Mouse (Mus musculus) layer of hippocampus, adult 18-20 months (tissue): ENCODE measurements around the gene 4930470P17Rik. TPM values are rescaled to one million over a fixed set of nuclear protein-coding genes. Genes with fewer than 3 reads are reported as not detected.
"Not testable (repeated sequence)": the region's sequence is repeated elsewhere in the genome, so short reads cannot be mapped to it uniquely, and the experiment has no call there.

Experiments
- DNase-seq, 2 experiments: peaks; one replicate each; pipeline ENCODE4 v3.0.0; 2022; ENCODE audit warnings: low spot score in 2 of 2
- long read RNA-seq: library from polyadenylated mRNA; stranded (forward); transcript quantifications from one replicate; pipeline ENCODE4 v2.0.0, GENCODE M21; 2021
- total RNA-seq, 2 experiments: library from RNA; stranded (reverse); gene quantifications; 2 replicates each; pipeline ENCODE4 v1.2.3; 2021

The 4930470P17Rik gene
- not detected for total RNA-seq
- long read RNA-seq = 0 reads

- no peak for DNase-seq
Observed at GRCm38 (mm10) chr2:170601917-170602316, at the start of gene 4930470P17Rik. Gene 4930470P17Rik (minus strand): TSS chr2:170602017.

GRCm38 (mm10) chr2:170651483-170651882 is 49.7 kb upstream of the 4930470P17Rik start:
- no peak for DNase-seq

GRCm38 (mm10) chr2:170648542-170648941 is 46.7 kb upstream of the 4930470P17Rik start:
- DNase-seq = peak in 1 of 2 experiments; percentile 58

- DNase-seq = peak in 1 of 2 experiments; percentile 9
Observed at GRCm38 (mm10) chr2:170646201-170646600, 44.4 kb upstream of the 4930470P17Rik start.

- DNase-seq = no peak
Observed at GRCm38 (mm10) chr2:170642338-170642806, 40.6 kb upstream of the 4930470P17Rik start.

- DNase-seq = no peak
Observed at GRCm38 (mm10) chr2:170640281-170640680, 38.5 kb upstream of the 4930470P17Rik start.

GRCm38 (mm10) chr2:170638746-170639145 is 36.9 kb upstream of the 4930470P17Rik start:
- DNase-seq = peak in 1 of 2 experiments; percentile 7

GRCm38 (mm10) chr2:170632998-170633622 is 31.3 kb upstream of the 4930470P17Rik start:
- no peak for DNase-seq

GRCm38 (mm10) chr2:170632386-170632785 is 30.6 kb upstream of the 4930470P17Rik start:
- DNase-seq = no peak

- no peak for DNase-seq
Observed at GRCm38 (mm10) chr2:170631375-170631774, 29.6 kb upstream of the 4930470P17Rik start.

GRCm38 (mm10) chr2:170630553-170630952 is 28.7 kb upstream of the 4930470P17Rik start:
- DNase-seq = no peak

- not testable (repeated sequence) for DNase-seq
Observed at GRCm38 (mm10) chr2:170627991-170628390, 26.2 kb upstream of the 4930470P17Rik start.

- not testable (repeated sequence) for DNase-seq
Observed at GRCm38 (mm10) chr2:170624201-170624880, 22.5 kb upstream of the 4930470P17Rik start.

- no peak for DNase-seq
Observed at GRCm38 (mm10) chr2:170622985-170623384, 21.2 kb upstream of the 4930470P17Rik start.

- peak in 1 of 2 experiments; percentile 54 for DNase-seq
Observed at GRCm38 (mm10) chr2:170618862-170619492, 17.2 kb upstream of the 4930470P17Rik start.

GRCm38 (mm10) chr2:170611794-170612193 is 10.0 kb upstream of the 4930470P17Rik start:
- DNase-seq = not testable (repeated sequence)

GRCm38 (mm10) chr2:170601171-170601570 is 646 bp downstream of the 4930470P17Rik start:
- DNase-seq = no peak

GRCm38 (mm10) chr2:170597586-170597985 is 4.2 kb downstream of the 4930470P17Rik start:
- no peak for DNase-seq

GRCm38 (mm10) chr2:170596726-170597125 is 5.1 kb downstream of the 4930470P17Rik start:
- peak; percentile 29 to 77 for DNase-seq

GRCm38 (mm10) chr2:170592161-170592560 is 9.7 kb downstream of the 4930470P17Rik start:
- DNase-seq = no peak

GRCm38 (mm10) chr2:170588369-170588900 is 13.4 kb downstream of the 4930470P17Rik start:
- no peak for DNase-seq

- no peak for DNase-seq
Observed at GRCm38 (mm10) chr2:170584678-170585077, 17.1 kb downstream of the 4930470P17Rik start.
